Mouse (Mus musculus): ENCODE results near the gene Pxt1. TPM values are rescaled to one million over a fixed set of nuclear protein-coding genes. Genes with fewer than 3 reads are reported as not detected.
A peak's percentile ranks its signal among the peaks of the same experiment; 100 is the strongest.

Gene Pxt1
- polyA plus RNA-seq, 1 experiment from 2014 or later: not detected

DNA sequence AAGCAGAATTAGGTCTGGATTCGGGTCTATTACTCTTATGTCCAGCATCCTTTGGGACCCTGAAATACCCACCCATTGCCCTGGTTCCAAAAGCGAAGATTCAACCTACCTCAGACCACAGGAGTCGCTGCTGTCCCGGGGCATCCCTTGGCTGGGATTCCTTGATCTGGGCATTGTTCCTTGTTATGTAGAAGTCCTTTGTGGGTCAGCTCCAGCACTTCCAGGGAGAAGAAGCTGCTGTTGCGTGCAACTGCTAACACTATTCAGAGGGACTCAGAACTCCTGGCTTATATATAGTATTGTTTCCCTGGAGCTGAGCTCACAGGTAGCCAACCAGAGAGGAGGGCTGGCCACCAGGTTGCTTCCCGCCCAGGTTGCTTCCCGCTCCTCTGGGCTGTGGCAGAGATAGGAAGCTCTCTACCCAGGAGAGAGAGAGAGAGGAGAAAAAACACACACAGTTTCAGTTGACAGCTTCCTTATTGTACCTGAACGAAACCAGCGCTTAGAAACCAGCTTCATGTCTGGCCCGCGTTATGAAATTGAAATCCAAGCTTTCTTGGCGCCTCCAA, 28.5 kb downstream of the Pxt1 start, which contains the start of gene 4930539E08Rik:
TSS of gene 4930539E08Rik (minus strand) at position 265 of the 569 bp plus-strand sequence.
- no peak within 1 kb of the TSS for H3K27ac ChIP-seq (ENCODE audit: low read length)
- no peak within 1 kb of the TSS for H3K4me2 ChIP-seq (replicated peaks; ENCODE audit: low read depth, low read length)
- no peak within 1 kb of the TSS for H3K9ac ChIP-seq (replicated peaks; ENCODE audit: low read depth, low read length)
- no peaks in the 10 kb centered on the region for H3K27me3 ChIP-seq (ENCODE audit: control insufficient read depth, insufficient read depth, low read length)
- ATAC-seq (ENCODE audit: insufficient number of reproducible peaks, insufficient read depth, low FRiP score, low read depth): no peak
- 65% methylated on average over 12 of the region's 12 CpGs for WGBS
- no peaks in the 10 kb centered on the region for H3K36me3 ChIP-seq (ENCODE audit: control insufficient read depth, insufficient read depth, low read length)
- no peak within 1 kb of the TSS for H3K4me3 ChIP-seq (ENCODE audit: low read depth, low read length)
- H3K4me1 ChIP-seq (ENCODE audit: control insufficient read depth, insufficient read depth, low read length): no peaks in the 10 kb centered on the region
- H3K9me3 ChIP-seq (ENCODE audit: control insufficient read depth, low read depth, low read length): no peaks in the 10 kb centered on the region

DNA sequence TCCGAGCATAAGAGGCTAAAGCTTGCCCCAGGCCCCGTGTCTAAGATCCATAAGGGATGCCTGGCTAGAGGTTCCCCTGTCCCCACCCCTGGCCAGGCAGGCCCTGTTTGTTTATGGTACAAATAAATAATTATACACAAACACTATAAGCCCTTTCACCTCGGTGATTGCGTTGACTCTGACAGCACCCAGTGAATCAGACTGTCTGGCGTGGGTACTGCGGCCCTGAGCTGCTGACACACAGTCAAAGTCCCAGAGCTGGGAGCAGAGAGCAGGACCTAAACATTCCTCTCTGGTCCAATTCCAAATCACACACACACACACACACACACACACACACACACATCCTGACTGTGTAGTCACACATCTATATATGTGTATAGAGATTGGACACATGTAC, 29.7 kb downstream of the Pxt1 start:
- Histone ChIP-seq H3K4me3 (ENCODE audit: low read depth, low read length) (no peak overlapping the region), H3K27me3 (ENCODE audit: control insufficient read depth, insufficient read depth, low read length) (no peaks in the 10 kb centered on the region), H3K36me3 (ENCODE audit: control insufficient read depth, insufficient read depth, low read length) (no peaks in the 10 kb centered on the region), H3K4me1 (ENCODE audit: control insufficient read depth, insufficient read depth, low read length) (0 out of 2 replicates have a peak, but pooled peaks cover 6% of the 10 kb centered on the region), H3K9me3 (ENCODE audit: control insufficient read depth, low read depth, low read length) (no peaks in the 10 kb centered on the region), H3K27ac (ENCODE audit: low read length) (no peak overlapping the region), H3K9ac (replicated peaks; ENCODE audit: low read depth, low read length) (no peak overlapping the region), H3K4me2 (replicated peaks; ENCODE audit: low read depth, low read length) (no peak overlapping the region)
- ATAC-seq (ENCODE audit: insufficient number of reproducible peaks, insufficient read depth, low FRiP score, low read depth): no peak
- 77% methylated on average over 6 of the region's 6 CpGs for WGBS

DNA sequence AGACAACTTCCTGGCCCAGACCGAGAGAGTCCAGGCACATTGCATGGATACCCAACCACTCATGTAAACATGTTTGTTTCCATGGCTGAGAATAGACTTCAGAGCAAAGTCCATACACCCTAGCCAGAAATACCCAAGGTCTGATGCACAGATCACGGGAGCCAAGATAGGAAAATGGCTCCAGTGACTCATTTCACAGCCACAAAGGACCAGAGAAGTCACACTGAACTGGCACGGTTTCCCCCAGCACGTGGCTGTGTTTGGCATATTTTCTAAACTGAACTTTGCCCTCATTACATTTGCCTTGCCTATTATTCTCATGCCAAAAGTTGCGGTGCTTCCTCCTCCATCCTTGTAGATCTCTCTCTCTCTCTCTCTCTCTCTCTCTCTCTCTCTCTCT, 30.4 kb downstream of the Pxt1 start:
- Histone ChIP-seq H3K4me2 (replicated peaks; ENCODE audit: low read depth, low read length) (no peak overlapping the region), H3K27me3 (ENCODE audit: control insufficient read depth, insufficient read depth, low read length) (no peaks in the 10 kb centered on the region), H3K4me1 (ENCODE audit: control insufficient read depth, insufficient read depth, low read length) (0 out of 2 replicates have a peak, but pooled peaks cover 6% of the 10 kb centered on the region), H3K9me3 (ENCODE audit: control insufficient read depth, low read depth, low read length) (no peaks in the 10 kb centered on the region), H3K4me3 (ENCODE audit: low read depth, low read length) (no peak overlapping the region), H3K36me3 (ENCODE audit: control insufficient read depth, insufficient read depth, low read length) (no peaks in the 10 kb centered on the region), H3K27ac (ENCODE audit: low read length) (no peak overlapping the region), H3K9ac (replicated peaks; ENCODE audit: low read depth, low read length) (no peak overlapping the region)
- 51% methylated on average over 5 of the region's 5 CpGs for WGBS
- ATAC-seq (ENCODE audit: insufficient number of reproducible peaks, insufficient read depth, low FRiP score, low read depth): no peak

DNA sequence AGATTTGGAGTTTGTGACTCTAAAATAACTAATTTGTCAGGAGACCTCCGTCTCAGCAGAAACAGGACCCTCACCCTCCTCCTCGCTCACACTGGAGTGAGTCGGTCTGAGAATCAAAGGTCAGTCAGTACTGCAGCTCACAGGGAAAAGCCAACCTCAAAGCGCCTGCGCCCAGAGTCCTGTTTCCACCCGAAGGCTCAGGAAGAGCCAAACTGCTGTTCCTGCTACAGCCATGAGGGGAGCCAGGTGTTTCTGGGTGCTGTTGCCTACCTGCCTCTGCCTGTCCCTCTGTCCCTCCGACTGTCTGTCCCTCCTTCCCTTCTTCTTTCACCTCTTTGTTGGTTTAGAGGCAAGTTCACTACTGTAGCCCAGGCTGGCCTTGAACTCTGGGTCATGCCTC, 33.5 kb downstream of the Pxt1 start:
- 25% methylated on average over 7 of the region's 7 CpGs for WGBS
- Histone ChIP-seq H3K9ac (replicated peaks; ENCODE audit: low read depth, low read length) (no peak overlapping the region), H3K4me1 (ENCODE audit: control insufficient read depth, insufficient read depth, low read length) (peaks cover 6% of the 10 kb centered on the region; the same call in 1 of the 2 replicates), H3K27ac (ENCODE audit: low read length) (no peak overlapping the region), H3K4me3 (ENCODE audit: low read depth, low read length) (no peak overlapping the region), H3K27me3 (ENCODE audit: control insufficient read depth, insufficient read depth, low read length) (no peaks in the 10 kb centered on the region), H3K36me3 (ENCODE audit: control insufficient read depth, insufficient read depth, low read length) (no peaks in the 10 kb centered on the region), H3K9me3 (ENCODE audit: control insufficient read depth, low read depth, low read length) (no peaks in the 10 kb centered on the region), H3K4me2 (replicated peaks; ENCODE audit: low read depth, low read length) (peak overlapping the region; percentile 41)
- ATAC-seq (ENCODE audit: insufficient number of reproducible peaks, insufficient read depth, low FRiP score, low read depth): no peak

DNA sequence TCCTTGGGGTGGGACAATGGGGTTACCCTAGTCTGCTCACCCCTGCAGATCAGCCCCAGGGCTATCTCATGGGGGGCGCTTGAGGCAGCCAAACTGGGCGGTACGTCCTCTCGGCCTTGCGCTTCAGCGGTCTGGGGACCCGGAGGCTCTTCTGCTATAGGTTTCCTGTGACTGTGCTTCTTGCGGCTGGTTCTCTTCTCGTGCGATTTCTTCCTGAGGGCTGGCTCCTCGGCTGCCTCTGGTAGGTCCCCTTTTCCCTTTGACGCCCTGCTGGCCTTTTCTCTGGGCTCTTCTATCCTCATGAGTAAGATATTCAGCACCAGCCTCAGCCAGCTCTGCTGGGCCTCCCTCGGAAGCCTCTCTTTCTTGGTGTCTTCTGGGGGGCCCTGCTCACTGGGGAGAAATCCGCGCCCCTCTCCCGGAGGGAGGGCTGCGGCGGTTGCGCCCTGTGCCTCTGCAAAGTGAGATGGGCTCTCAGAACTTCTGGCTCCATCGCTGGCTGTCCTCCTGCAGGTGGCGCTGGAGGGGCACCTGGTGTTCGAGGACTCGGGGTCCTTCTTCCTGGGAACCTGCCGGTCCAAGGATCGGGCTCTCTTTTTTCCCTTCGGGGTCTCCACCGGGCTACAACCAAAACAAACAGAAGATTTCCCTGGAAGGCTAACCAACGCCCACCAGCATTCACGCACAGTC, 34.2 kb downstream of the Pxt1 start:
- no peak overlapping the region for H3K9ac ChIP-seq (replicated peaks; ENCODE audit: low read depth, low read length)
- peak overlapping the region; percentile 1; the same call in 1 of the 2 replicates for H3K4me3 ChIP-seq (ENCODE audit: low read depth, low read length)
- peak overlapping the region; percentile 41 for H3K4me2 ChIP-seq (replicated peaks; ENCODE audit: low read depth, low read length)
- peaks cover 6% of the 10 kb centered on the region; the same call in 1 of the 2 replicates for H3K4me1 ChIP-seq (ENCODE audit: control insufficient read depth, insufficient read depth, low read length)
- no peaks in the 10 kb centered on the region for H3K9me3 ChIP-seq (ENCODE audit: control insufficient read depth, low read depth, low read length)
- ATAC-seq (ENCODE audit: insufficient number of reproducible peaks, insufficient read depth, low FRiP score, low read depth): no peak
- no peaks in the 10 kb centered on the region for H3K27me3 ChIP-seq (ENCODE audit: control insufficient read depth, insufficient read depth, low read length)
- no peaks in the 10 kb centered on the region for H3K36me3 ChIP-seq (ENCODE audit: control insufficient read depth, insufficient read depth, low read length)
- 8% methylated on average over 29 of the region's 29 CpGs for WGBS
- H3K27ac ChIP-seq (ENCODE audit: low read length): no peak overlapping the region

DNA sequence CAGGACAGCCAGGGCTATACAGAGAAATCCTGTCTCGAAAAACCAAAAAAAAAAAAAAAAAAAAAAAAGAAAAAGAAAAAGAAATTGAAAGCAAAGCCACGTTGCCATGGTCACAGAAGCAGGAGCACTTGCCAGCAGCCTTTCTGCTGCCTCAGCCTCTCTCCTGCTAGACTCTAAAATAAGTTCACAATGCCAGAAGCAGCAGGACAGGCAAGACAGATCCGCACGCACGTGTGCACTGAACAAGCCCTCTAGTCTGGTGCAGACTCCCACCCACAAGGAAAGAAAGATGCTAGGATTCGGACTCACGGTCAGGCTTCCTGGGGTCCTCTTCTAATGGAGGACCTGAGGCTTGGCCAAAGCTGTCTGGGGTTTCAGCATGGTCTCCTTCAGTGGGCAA, 35.7 kb downstream of the Pxt1 start:
- Histone ChIP-seq H3K27ac (ENCODE audit: low read length) (no peak overlapping the region), H3K9me3 (ENCODE audit: control insufficient read depth, low read depth, low read length) (no peaks in the 10 kb centered on the region)
- no peak for ATAC-seq (ENCODE audit: insufficient number of reproducible peaks, insufficient read depth, low FRiP score, low read depth)

DNA sequence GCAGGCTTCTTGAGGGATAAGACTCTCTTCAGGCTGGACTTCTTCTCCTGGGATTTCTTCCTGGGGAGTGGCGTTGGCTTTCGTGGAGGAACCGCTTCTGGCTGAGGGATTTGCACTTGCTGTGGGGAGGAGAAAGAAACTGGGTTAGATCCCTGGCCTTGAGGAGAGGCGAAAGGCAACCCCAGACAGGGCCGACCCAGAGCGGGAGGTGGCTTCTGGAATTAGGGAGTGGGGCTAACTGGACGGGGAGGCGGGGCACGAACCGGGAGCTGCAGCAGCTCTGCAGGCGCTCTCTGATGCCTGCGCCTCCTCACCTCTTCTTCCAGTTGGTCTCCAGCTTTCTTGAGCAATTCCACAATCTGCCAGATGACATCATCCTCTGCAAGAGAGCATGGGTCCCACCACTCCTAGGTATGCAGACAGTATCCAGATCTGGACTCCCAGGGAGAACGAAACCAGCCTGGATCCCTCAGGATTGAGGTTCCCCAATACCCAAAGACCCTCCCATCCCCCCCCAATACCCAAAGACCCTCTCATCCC, 38.2 kb downstream of the Pxt1 start:
- WGBS: 66% methylated on average over 13 of the region's 13 CpGs
- Histone ChIP-seq H3K9me3 (ENCODE audit: control insufficient read depth, low read depth, low read length) (no peaks in the 10 kb centered on the region), H3K36me3 (ENCODE audit: control insufficient read depth, insufficient read depth, low read length) (no peaks in the 10 kb centered on the region), H3K27me3 (ENCODE audit: control insufficient read depth, insufficient read depth, low read length) (no peaks in the 10 kb centered on the region), H3K4me3 (ENCODE audit: low read depth, low read length) (no peak overlapping the region), H3K4me1 (ENCODE audit: control insufficient read depth, insufficient read depth, low read length) (peaks cover 6% of the 10 kb centered on the region; the same call in 1 of the 2 replicates), H3K4me2 (replicated peaks; ENCODE audit: low read depth, low read length) (no peak overlapping the region), H3K27ac (ENCODE audit: low read length) (no peak overlapping the region), H3K9ac (replicated peaks; ENCODE audit: low read depth, low read length) (no peak overlapping the region)
- ATAC-seq (ENCODE audit: insufficient number of reproducible peaks, insufficient read depth, low FRiP score, low read depth): no peak

More for the DNA sequence above, 35.7 kb downstream of the Pxt1 start:
- Histone ChIP-seq H3K4me3 (ENCODE audit: low read depth, low read length) (no peak overlapping the region), H3K4me1 (ENCODE audit: control insufficient read depth, insufficient read depth, low read length) (peaks cover 6% of the 10 kb centered on the region; the same call in 1 of the 2 replicates), H3K36me3 (ENCODE audit: control insufficient read depth, insufficient read depth, low read length) (no peaks in the 10 kb centered on the region), H3K27me3 (ENCODE audit: control insufficient read depth, insufficient read depth, low read length) (no peaks in the 10 kb centered on the region), H3K9ac (replicated peaks; ENCODE audit: low read depth, low read length) (no peak overlapping the region), H3K4me2 (replicated peaks; ENCODE audit: low read depth, low read length) (no peak overlapping the region)
- 87% methylated on average over 7 of the region's 7 CpGs for WGBS

DNA sequence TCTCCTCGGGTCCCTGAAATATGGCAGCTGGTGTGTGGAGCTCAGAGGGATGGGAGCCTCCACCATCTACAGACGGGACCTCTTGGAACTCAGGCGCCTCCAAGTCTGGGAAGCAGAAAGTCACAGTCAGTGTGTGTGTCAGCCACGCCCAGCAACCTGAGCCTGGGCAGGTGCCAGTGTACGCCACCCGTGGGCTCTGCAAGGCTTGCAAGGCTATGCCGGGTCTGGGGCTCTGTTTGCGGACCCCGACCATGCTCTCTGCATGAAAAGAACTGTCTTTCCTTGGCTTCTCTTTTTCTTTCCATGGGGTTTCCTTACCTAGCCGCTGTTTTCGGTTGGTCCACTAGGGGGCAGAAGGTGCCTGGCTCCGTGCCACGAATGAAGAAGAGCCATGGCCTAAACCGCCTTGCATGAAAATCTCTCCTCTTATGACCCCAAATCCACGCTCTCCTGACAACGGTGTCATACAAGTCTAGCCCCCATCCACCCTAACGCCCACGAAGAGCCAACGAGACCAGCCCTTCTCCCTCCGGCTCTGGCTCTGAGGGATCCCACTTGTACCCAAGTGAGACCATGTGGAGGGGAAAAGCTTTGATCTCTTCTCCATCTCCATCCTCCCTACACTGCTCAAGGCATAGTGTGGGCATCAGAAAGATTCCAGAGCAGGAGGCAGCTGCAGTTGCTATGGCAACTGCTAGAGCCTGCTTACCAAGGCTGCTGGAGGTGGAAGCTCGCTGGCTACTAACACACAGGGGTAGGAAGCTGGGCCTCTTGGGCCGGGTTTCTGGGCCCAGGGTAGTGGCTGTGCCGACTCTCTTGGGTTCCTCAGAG, 38.9 kb downstream of the Pxt1 start:
- peaks cover 6% of the 10 kb centered on the region; the same call in 1 of the 2 replicates for H3K4me1 ChIP-seq (ENCODE audit: control insufficient read depth, insufficient read depth, low read length)
- H3K36me3 ChIP-seq (ENCODE audit: control insufficient read depth, insufficient read depth, low read length): no peaks in the 10 kb centered on the region
- no peaks in the 10 kb centered on the region for H3K9me3 ChIP-seq (ENCODE audit: control insufficient read depth, low read depth, low read length)
- ATAC-seq (ENCODE audit: insufficient number of reproducible peaks, insufficient read depth, low FRiP score, low read depth): no peak
- WGBS: 33% methylated on average over 23 of the region's 23 CpGs
- H3K4me2 ChIP-seq (replicated peaks; ENCODE audit: low read depth, low read length): no peak overlapping the region
- H3K27me3 ChIP-seq (ENCODE audit: control insufficient read depth, insufficient read depth, low read length): no peaks in the 10 kb centered on the region
- H3K9ac ChIP-seq (replicated peaks; ENCODE audit: low read depth, low read length): no peak overlapping the region
- no peak overlapping the region for H3K4me3 ChIP-seq (ENCODE audit: low read depth, low read length)
- no peak overlapping the region for H3K27ac ChIP-seq (ENCODE audit: low read length)

All from stomach, embryonic 14.5 days (tissue).